Mouse (Mus musculus): ENCODE measurements at regions not wholly inside any gene's neighbourhood (a gene's known extent, or its start where the extent isn't known, plus 50 kb on each side); places are given as distances from the start of the nearest gene placed in this dataset.
"Not testable (repeated sequence)": the region's sequence is repeated elsewhere in the genome, so short reads cannot be mapped to it uniquely, and the experiment has no call there.

DNA sequence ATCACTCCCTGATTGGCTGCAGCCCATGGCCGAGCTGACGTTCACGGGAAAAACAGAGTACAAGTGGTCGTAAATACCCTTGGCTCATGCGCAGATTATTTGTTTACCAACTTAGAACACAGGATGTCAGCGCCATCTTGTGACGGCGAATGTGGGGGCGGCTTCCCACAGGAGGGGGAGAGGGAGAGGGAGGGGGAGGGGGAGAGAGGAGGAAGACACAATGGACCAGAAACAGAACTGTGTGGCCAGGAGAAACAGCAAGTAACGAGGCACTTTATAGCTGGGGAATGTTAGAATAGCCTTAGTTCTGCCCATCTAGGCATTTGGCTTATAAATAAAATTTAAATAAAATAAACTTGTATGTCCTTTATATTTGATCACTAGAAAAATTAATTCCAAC is 240.7 kb upstream of the Podxl start:
- DNase-seq: not testable (repeated sequence)

DNA sequence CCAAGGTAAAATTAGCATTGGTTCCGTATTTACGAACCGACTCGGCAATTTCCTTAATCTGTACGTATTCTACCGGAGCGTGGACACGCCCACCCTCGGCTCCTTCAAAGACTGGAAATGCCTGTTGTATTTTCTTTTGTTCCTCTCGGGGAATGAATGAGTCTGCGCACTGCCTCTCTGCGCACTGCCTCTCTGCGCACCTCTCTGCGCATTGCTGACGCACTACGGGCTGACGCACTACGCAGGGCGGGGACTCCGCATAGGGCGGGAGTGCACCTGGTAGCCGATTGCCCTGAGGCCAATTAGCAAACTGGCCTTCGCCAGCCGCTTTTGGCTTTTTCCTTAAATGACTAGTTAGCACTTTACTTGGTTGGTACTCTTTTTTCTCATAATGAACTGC is 239.4 kb upstream of the Podxl start:
- not testable (repeated sequence) for DNase-seq

DNA sequence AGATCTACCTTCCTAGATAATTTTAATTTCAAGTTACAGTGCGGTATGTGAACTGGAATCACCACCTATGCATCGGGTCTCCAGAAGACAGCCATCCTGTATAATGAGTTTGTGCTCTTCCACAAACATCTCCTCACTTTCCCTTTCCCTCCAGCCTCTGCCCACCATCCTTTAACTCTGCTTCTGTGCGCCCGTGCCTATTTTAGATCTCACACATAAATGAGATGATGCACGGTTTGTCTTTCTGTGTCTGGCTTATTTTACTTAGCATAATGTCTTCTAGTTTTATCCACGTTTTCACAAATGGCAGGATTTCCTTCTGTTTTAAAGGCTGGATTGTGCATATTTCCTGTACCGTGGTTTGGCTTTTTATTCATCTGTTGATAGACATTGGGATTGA is 227.8 kb upstream of the Podxl start:
- DNase-seq: no peak

DNA sequence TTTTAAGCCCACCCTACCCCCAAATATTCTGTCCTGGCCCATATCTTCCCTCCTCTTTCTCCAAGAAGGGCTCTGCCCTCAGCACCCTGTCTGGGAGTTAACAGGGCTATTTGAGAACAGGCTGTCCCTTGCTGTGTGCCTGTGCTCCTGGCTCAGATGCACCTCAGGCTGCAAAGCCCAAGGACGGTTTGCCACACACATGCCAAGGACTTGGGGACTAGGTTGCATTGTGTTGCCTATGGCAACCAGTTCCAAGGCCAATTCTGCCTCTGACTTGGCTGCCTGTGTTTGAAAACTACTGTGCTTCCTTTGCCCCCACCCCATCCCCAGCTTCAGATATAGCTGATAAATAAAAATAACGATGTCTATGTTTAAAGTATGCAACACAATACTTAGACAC is 227.1 kb upstream of the Podxl start:
- DNase-seq: no peak

DNA sequence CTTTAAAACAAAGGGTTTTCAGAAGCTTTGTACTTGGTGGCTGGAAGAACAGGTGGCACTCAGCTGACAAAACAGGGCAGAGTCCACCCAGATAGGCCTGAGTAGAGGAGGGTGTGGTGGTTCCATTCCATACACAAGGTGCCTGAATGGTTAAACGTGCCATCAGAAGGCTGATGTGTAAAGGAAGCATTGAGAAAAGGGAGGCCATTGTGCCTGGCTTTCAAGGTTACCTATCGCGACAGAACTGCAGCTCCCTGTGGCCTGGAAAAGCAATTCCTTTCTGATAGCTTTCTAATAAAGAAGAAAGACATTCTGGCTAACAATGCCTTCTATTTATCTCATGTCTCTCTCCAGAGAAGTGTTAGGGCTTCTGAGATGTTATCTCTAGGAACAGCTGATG is 213.1 kb upstream of the Podxl start:
- DNase-seq: no peak

DNA sequence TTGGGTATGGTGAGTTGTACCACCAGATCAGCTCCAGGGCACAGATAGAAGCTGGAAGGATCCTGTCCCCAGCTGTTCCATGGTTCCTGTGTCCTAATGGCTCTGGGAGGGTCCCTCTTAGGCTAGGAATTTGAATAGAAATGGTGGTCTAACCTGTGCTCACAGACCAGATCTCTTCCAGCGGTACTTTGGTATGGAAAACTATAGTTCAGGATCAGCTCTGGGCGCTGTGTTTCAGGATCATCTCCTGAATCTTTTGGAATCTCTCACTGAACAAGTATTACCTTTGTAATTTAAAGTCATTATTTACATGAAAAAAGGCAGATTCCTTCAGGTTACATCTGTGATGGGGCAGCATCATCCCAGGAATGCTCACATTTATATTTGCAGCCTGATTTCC is 208.1 kb upstream of the Podxl start:
- DNase-seq: no peak

DNA sequence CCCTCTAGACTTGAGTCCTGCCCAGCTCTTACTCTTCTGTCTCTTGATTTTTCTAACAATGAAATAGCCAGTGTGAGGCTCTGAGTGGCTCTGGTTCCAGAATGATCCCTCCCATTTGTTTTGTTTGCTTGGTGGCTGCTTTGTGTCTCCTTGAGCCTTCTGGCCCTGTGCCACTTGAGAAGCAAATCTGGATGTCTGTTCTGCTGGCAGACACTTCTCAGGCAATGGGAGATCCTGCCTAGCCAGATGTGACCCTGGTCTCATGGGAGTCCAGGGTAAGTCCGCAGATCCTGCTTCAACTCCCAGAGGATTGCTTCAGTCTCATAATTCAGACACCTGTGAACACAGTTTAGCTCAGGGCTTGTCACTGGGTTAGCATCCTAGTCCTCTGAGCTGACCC is 181.8 kb upstream of the Podxl start:
- DNase-seq: no peak

DNA sequence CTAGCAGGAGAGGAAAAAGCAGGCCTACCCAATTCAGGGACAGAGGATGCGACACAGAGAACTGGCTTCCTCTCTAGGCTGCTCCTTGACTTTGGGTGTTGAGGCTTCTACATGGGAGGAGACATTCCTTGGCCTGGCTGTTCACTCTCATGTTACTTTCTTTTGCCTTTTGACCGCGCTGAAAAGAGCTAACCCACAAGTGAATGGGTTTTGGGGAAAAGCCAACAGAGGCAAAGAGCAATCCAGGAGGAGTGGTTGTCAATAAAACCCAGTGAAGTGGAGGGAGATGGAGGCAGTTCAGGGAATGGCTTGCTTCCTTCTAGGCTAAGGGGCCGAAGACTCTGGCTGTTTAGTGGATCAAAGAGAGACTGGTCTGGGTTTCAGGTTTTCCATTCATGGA is 167.6 kb upstream of the Podxl start:
- peak; percentile 30 to 54 for DNase-seq

DNA sequence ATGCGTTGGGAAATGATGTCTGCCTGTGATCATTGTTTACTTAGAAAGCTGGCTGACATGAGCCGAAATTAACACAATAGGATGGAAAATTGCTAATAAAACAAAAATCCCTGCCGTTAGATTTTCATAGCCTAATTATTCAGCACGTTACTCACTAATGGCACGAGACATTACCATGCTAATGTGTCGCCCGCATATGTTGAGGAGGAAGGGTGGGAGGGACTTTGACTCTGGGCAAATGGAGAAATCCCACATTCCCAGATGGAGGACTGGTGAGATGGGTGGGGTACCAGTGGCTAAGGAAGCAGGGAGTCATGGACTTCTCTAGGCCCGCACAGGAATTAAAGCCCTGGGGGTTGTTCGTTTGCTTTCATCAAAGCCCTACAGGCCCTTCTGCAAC is 155.8 kb upstream of the Podxl start:
- DNase-seq: no peak

DNA sequence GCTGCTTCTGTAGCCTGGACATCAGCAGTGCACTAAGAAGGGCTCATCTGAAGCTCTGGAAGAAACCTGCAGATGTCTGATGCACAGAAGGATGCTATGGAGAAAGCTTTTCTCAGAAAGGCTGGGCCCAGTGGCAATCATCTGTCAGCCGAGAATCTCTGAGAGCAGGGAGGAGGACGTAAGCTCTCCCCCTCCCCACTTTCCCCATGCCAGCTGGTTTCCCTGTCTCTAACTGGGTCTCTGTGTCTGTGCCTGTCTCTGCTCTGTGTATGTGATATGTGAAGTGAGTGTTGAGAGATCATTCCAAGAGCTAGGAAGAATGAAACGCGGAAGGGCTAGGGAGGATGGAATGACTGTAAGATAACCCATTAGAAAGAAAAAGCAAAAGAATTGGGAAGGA is 155.1 kb upstream of the Podxl start:
- no peak for DNase-seq

DNA sequence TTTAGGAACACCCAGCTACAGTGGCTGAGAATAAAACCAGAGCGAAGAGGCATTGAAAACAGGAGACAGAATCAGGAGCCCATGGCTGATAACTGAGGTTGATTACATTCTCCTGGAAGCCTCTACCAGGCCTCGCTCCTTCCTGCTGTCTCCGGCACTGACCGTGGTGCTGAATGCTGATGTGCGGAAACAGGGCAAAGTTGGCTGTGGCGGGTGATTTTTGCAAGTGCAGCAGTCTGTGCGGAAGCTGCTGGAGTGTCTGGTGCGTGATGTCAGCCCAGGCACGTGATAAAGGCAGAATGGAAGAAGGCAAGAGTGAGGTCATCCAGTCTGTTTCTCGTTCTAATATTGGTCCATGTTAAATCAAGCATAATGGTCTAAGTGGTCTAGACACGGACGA is 153.8 kb upstream of the Podxl start:
- peak; percentile 22 to 80 for DNase-seq

DNA sequence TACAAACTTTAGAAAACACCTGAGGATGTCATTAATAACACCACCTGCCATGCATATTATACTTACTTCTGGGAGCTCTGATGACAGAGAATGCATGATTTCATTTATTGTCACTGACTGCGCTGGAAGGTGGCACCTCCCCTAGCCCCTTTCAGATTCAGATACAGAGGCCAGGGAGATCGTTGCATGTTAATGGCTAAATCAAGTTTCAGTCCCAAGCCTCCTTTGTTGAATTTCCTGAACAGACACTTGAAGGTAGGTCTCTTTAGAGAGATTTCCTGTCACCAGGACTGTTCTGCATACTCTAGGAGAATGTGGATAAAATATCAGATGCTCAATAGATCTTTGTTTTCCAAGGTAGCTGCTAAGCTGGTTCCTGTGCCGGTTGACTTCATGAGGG is 143.5 kb upstream of the Podxl start:
- DNase-seq: no peak

DNA sequence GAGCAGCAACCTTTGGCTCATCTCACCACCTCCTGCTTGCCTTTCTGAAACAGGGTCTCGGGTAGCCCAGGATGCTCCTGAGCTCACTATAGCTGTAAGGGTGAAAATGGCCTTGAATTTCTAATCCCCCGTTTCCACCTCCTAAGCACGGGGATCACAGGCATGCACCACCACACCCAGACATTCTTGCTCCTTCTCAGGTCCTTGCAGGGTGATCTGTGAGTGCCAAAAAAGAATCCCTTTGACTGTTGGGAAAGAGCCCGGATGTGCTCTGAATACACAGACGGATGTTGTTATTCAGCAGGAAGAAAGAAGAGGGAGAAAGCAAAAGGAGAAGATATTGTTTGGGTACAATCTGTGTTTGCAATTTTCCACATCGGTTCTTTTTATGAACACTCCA is 140.4 kb upstream of the Podxl start:
- DNase-seq: no peak

DNA sequence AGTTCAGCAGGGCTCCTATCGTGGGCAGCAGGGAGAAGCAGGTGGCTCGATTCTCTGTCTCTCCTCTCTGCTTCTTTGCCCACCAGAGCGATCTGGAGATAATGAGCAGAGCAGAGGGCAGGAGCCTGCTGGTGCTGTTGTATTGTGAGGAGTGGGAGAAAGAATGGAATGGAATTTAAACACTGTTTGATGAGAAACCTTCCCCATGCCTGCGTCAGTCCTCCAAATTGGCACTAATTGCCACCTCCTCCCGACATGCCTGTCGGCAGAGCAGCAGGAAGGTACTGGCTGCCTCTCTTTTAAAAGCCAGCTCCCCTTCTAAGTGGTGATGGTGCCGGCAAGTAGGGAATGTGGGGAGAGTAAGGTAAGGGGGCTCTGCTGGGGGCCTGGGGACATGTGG is 139.2 kb upstream of the Podxl start:
- DNase-seq: no peak

DNA sequence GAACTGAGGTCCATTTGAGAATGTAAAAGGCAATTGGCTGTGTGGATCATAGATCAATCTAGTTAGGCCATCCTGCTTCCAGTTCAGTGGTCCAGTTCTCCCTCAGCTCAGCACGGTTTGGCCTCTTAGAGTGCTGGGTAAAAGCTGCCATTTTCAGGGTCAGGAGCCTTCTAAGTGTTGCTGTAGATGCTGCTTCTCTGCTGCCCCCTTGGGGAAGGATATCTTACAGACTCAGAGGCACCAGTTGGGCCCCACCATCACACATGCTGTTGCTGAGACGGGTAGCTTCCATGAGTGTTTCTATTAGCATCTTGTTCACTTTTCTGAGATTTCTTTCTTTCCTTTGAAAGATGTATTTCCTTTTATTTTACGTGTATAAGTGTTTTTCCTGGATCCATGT is 132.1 kb upstream of the Podxl start:
- peak in 1 of 2 experiments; percentile 11 for DNase-seq

DNA sequence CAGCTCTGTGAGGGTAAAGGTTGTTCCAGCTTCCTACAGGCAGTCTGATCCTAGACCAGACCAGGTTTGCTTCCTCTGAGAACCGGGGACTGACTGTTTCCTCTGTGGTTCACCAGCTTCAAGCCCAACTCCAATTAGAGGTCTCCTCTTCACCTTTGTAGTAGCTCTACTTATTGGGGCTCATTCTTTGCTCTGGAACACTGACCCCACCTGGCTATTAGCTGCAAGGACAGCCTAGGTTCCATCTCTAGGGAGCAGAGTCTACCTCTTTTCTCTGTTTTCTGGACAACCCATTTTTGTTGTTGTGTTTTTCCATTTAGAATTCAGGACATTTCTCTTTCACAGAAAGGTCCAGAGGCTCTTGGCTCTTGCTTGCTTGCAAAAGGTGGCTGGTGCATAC is 129.3 kb upstream of the Podxl start:
- no peak for DNase-seq

DNA sequence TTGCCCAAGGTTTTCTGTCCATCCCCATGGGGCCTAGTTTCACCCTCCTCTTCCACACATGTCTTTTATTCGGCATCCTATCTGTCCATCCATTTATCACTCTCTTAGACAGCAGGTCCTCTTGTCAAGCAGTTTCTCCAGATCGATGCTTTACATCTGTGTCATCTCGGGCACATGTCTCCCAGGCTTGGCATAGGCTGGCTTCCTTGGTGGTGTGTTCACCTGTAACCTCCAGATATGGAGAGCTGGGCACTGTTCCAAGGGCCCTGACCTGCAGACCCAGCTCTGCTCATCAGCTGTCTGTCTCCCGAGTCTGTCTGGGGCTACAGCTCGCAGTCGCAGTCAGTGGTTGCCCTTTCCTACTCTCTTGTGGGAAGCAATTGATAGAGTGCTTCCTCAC is 128.2 kb upstream of the Podxl start:
- no peak for DNase-seq

DNA sequence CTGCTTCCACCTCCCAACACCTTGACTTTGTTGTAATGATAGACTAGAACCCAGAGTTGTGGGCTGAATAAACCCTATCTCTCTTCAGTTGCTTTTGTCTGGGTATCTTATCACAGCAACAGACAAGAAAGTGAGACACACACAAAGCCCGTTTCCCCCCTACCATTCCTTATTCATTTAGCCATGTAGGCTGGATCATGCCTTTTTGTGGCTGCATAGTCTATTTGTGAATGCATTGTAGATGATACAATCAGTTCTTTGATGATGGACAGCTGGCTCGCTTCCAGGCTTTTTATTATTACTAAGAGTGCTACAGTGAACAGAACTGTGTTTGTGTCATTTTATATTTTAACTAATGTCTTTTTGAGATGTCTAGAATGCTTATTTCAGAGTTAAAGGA is 116.3 kb upstream of the Podxl start:
- no peak for DNase-seq

DNA sequence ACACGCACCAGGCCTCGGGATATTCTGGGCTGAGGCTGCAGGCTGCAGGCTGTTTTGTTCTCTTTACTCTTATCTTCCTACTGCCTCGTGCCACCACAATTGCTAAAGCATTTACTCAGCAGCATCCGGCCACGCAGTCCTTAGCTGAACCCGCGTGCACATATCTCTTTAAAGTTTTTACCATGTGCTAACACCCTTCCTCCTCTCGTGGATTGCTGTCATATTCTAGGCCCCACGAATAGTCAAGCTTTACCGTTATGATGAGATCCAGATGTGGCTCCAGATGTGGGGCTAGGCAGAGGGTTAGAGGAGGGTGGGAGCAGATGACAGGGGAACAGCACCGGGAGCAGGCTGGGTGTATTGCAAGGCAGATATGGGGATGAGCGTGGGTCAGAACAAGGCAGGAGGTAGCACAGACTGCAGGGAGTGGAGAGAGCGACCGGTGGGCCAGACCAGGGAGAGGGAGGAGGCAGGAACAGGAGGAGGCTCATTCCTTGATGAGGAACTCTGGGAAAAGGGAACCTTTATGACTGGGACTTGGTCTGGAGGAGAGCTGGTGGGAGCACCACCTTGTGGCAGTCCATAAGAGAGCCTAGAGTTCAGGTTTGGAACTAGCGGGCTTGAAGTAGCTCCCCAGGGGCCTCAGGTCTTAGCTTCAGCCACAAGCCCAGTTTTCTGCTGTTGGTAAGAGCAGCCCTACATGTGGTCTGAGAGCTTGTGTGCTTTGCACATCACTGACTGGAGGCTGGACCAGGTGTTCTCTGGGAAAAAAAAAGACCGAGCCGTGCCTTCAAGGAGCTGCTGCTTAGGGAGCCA is 102.1 kb upstream of the Podxl start:
- DNase-seq: no peak

DNA sequence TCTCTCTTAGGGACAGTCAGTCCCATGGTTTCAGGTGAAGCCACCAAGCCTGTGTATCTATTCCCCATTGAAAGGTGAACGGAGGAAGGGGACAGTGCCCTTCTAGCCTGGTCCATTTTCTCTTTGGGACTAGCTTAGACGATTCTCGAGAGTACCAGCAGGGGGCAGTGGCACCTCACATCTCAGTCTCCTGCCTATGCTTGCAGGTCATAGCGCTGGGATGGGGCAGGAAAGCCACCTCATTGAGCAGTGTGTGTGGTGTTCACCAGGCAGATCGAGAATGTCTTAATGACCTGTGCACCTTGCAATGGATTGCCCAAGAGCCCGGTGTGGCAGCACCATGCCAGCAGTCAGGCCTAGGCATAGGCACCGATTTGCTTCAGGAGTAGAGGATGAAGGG is 100.7 kb upstream of the Podxl start:
- DNase-seq: peak; percentile 55 to 84

DNA sequence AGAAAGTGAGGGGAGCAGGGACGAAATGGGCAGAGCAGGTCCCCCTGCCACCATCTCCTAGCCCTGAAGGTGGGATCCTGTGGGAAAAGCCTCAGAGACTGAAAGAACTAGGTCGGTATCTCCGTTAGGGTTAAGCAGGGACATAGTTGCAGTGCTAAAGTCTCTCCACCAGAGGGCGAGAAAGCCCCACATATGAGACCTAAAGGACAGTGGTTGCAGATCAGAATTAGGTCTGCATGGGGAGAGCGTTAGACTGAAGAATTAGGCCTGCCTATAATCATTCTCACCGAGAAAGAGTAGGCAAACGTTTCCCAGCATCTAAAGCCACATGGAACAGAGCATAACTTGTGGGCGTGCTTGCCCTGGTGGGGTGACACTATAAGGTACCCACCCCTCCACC is 97.0 kb upstream of the Podxl start:
- DNase-seq: peak; percentile 62 to 75

DNA sequence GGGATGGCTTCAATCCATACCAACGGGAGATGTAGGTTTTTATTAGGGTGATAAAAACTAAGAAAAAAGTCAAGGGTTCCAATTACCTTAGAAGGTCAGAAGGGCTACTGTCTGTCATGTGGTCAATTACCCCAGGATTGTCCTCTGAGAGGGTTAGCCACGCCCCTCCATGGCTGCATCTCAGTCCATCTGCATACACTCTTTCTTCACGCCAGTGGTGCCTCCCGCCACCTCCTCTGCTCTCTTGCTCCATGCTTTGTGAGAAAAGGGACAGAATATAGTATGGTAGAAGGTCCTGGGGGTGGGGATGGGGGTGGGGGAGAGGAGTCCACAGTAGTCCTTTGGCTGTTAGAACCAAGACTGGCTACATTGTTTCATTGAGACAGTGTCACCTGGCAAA is 96.1 kb upstream of the Podxl start:
- DNase-seq: no peak

DNA sequence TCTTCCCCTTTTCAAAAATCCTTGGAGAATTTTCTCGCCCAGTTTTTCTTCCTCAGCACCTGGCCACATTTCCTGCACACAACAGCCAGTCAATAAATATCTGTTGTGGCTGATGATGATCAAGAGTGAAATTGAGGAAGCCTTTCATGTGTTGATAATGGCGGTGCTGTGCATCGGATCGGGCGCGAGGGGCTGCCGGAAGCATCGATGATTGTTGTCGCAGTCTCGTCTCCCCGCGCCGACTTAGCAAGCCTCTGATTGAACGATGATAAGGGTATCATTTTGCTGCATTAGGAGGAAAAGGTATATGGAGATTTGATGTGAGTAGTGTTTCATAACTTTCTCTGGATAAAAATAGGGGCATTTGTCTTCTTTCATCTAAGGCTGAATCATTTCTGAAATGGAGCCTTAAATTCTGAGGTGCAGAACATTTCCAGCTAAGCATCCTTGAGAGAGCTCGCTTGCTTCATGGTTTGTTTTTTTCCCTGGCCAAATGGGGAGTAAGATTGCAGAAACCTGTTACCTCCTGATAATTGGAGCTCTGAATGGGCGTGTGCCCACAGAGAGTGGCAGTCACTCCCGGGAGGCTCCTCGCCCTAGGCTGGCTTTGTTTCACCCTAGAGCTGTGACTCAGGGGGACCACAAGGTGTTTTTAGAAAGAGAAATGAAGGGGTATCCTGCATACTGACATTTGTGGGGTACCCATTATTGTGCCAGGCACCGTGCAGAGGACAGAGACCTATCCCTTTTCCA is 94.8 kb upstream of the Podxl start:
- no peak for DNase-seq

DNA sequence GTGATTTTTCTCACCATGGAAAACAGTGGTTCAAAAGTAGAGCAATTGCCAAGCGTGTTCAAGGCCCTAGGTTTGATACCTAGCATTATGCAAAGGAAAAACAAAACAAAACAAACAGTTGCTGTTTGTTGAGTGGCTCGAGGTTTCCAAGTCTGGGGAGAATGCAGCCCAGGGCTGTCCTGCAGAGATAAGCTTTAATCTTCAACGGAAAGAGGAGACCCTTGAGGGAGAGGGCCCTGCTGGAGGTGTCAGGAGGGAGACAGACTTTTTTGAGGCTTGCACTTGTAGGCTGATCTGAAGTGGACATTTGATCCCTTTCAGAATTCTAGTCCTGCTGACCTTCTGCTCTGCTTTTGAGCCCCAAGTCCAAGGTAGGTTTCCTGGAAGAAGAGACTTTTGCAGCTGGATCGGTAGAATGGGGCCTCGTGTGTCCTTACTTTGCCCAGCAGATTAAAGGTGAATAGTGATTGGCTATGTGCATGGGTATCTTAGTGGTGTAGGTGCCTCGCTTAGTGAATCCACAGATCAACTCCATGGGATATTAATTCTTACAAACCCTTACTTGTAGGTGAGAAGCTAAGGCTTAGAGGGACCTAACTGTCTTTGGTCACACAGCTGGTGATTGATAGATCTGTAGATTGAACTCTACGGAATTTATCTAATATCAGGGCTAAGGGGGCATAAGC is 87.2 kb upstream of the Podxl start:
- DNase-seq: no peak
